Mouse (Mus musculus) fibroblast of lung, adult 2 months (primary cell): ENCODE data around the gene Fosl1.
"Not testable (repeated sequence)": the region's sequence is repeated elsewhere in the genome, so short reads cannot be mapped to it uniquely, and the experiment has no call there.

Experiments
- DNase-seq: peaks from one replicate; pipeline ENCODE4 v3.0.0-alpha.2; 2011; ENCODE audit warnings: low read depth

Fosl1 gene

GRCm38 (mm10) chr19:5483386-5484359 lies 36.3 kb downstream of the Fosl1 start:
- DNase-seq = no peak

GRCm38 (mm10) chr19:5484496-5484895 lies 37.1 kb downstream of the Fosl1 start:
- no peak for DNase-seq

GRCm38 (mm10) chr19:5485371-5485770 lies 38.0 kb downstream of the Fosl1 start:
- no peak for DNase-seq

- DNase-seq = no peak
Measured at GRCm38 (mm10) chr19:5485821-5486220, 38.5 kb downstream of the Fosl1 start.

- no peak for DNase-seq
Measured at GRCm38 (mm10) chr19:5486286-5486685, 38.9 kb downstream of the Fosl1 start.

- no peak for DNase-seq
Measured at GRCm38 (mm10) chr19:5486771-5487170, 39.4 kb downstream of the Fosl1 start.

GRCm38 (mm10) chr19:5487768-5488550 lies 40.6 kb downstream of the Fosl1 start, which contains the start of gene Mus81:
Gene Mus81 (minus strand): TSS chr19:5488402.
- DNase-seq = peak; percentile 91

GRCm38 (mm10) chr19:5488878-5489571 lies 41.7 kb downstream of the Fosl1 start:
- DNase-seq = peak; percentile 81

- DNase-seq = not testable (repeated sequence)
Measured at GRCm38 (mm10) chr19:5489721-5490120, 42.4 kb downstream of the Fosl1 start.

GRCm38 (mm10) chr19:5490313-5490897 lies 43.1 kb downstream of the Fosl1 start, which contains the start of gene Cfl1:
Gene Cfl1 (plus strand): TSS chr19:5490455.
- DNase-seq = peak; percentile 80

- DNase-seq = no peak
Measured at GRCm38 (mm10) chr19:5490898-5491708, 43.8 kb downstream of the Fosl1 start.

GRCm38 (mm10) chr19:5492641-5493040 lies 45.3 kb downstream of the Fosl1 start:
- no peak for DNase-seq

- DNase-seq = not testable (repeated sequence)
Measured at GRCm38 (mm10) chr19:5493301-5493721, 46.0 kb downstream of the Fosl1 start.

GRCm38 (mm10) chr19:5494314-5494713 lies 47.0 kb downstream of the Fosl1 start:
- DNase-seq = no peak

- DNase-seq = no peak
Measured at GRCm38 (mm10) chr19:5495353-5496051, 48.2 kb downstream of the Fosl1 start.

GRCm38 (mm10) chr19:5496052-5496370 lies 48.7 kb downstream of the Fosl1 start:
- no peak for DNase-seq

GRCm38 (mm10) chr19:5500330-5500875 lies 53.1 kb downstream of the Fosl1 start:
- DNase-seq = no peak

- DNase-seq = no peak
Measured at GRCm38 (mm10) chr19:5503687-5504086, 56.3 kb downstream of the Fosl1 start, which contains the start of gene 1700020D05Rik. Gene 1700020D05Rik (minus strand): TSS chr19:5503787.
